Mouse (Mus musculus) testis, adult 2 months (tissue): ENCODE measurements around the gene Faap20. TPM values are rescaled to one million over a fixed set of nuclear protein-coding genes. Genes with fewer than 3 reads are reported as not detected.
"Not testable (repeated sequence)": the region's sequence is repeated elsewhere in the genome, so short reads cannot be mapped to it uniquely, and the experiment has no call there.

Experiments
- H3K27ac ChIP-seq: fragments of 200-500 bp; 2 replicates; pipeline ENCODE4 v1.5.1; 2012; ENCODE audit warnings: low read depth, low read length; ENCODE audit not compliant: control insufficient read depth, insufficient read depth
- H3K27me3 ChIP-seq: fragments of 200-500 bp; 2 replicates; pipeline ENCODE4 v1.6.1; 2012; ENCODE audit warnings: mild to moderate bottlenecking, low read length, moderate library complexity; ENCODE audit not compliant: control insufficient read depth, insufficient read depth
- H3K36me3 ChIP-seq: fragments of 200-500 bp; 2 replicates; pipeline ENCODE4 v1.6.1; 2012; ENCODE audit warnings: mild to moderate bottlenecking, low read length; ENCODE audit not compliant: control insufficient read depth, insufficient read depth
- H3K4me1 ChIP-seq: fragments of 200-500 bp; 2 replicates; pipeline ENCODE4 v1.6.1; 2012; ENCODE audit warnings: low read length; ENCODE audit not compliant: control insufficient read depth, insufficient read depth
- H3K4me3 ChIP-seq: fragments of 200-500 bp; 2 replicates; pipeline ENCODE4 v1.5.1; 2012; ENCODE audit warnings: low read depth, mild to moderate bottlenecking, low read length, moderate library complexity, mixed read lengths; ENCODE audit not compliant: control insufficient read depth
- CTCF ChIP-seq: fragments of 200-500 bp; IDR thresholded peaks from 2 replicates; pipeline ENCODE4 v1.5.1; 2012; ENCODE audit warnings: low read depth, mild to moderate bottlenecking, inconsistent platforms, low read length, moderate library complexity; ENCODE audit not compliant: control insufficient read depth, insufficient read depth, insufficient replicate concordance
- POLR2A ChIP-seq: fragments of 200-500 bp; IDR thresholded peaks from 2 replicates; pipeline ENCODE4 v1.6.1; 2012; ENCODE audit warnings: low read depth, mild to moderate bottlenecking, inconsistent platforms, low read length, moderate library complexity; ENCODE audit not compliant: control insufficient read depth
- polyA plus RNA-seq: library from polyadenylated mRNA; depleted of rRNA; stranded (reverse); fragments of >200 nt; gene quantifications from 2 replicates; pipeline ENCODE4 v1.2.3, GENCODE M21; 2012

The Faap20 gene
- polyA plus RNA-seq, 1 experiment = 12.4 TPM

DNA sequence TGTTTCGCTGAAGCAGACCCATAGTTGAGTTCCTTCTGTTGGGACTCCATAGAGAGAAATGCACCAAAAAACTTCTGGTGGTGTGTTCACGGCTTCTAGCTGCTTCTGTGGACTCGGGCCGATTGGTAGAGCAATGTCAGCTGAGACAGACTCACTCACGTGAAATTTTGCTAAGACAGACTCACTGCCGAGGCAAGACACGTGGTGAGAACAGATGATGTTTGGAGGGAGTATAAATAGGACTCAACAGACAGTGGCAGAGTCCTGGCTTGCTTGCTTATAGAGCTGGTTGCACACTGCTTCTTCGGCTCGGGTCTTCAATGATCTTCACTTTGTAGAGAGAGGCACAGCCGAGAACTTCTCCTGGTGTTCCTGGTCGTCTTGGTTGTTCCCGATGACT, 6.4 kb upstream of the Faap20 start:
- Histone ChIP-seq H3K4me3 (no peak overlapping the region), H3K27me3 (no peaks in the 10 kb centered on the region), H3K36me3 (no peaks in the 10 kb centered on the region), H3K27ac (no peak overlapping the region), H3K4me1 (no peaks in the 10 kb centered on the region; the same call in 1 of the 2 replicates)
- TF ChIP-seq POLR2A (no peak), CTCF (no peak)

DNA sequence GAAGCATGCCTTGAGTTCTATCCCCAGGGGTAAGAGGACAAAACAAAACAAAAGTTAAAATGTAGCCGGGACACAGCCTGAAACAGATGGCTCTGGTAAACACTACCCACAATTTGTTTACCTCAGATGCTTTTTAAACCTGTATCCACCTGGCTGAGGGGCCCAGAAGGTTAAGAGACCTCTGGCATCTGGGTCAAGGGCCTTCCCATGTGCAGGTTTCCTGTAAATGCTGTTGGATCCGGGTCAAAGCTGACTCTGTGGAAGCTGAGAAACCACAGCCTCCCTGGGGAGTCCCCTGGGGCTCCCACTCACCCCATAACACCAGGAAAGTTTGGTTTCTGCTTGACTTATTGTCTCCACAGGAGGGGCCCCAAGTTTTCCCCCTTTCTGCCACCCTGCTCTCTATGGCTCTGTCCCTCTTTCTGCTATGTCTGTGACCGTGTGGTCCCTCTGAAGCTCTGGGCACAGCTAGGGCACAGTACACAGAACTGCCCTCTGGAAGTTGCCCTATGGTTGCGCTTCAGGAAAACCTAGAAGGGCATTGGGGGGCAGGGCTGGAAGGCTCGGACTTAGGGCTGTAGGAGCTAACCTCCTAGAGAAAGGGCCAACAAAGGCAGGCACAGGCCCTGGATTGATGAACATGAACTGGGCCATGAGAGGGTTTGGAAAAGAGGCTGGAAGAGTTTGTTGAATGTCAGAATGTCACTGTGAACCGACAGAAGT, 3.7 kb upstream of the Faap20 start:
- TF ChIP-seq POLR2A = no peak
- TF ChIP-seq CTCF = no peak
- Histone ChIP-seq H3K27ac (no peak overlapping the region), H3K27me3 (no peaks in the 10 kb centered on the region), H3K36me3 (no peaks in the 10 kb centered on the region), H3K4me1 (peaks cover 5% of the 10 kb centered on the region), H3K4me3 (no peak overlapping the region)

DNA sequence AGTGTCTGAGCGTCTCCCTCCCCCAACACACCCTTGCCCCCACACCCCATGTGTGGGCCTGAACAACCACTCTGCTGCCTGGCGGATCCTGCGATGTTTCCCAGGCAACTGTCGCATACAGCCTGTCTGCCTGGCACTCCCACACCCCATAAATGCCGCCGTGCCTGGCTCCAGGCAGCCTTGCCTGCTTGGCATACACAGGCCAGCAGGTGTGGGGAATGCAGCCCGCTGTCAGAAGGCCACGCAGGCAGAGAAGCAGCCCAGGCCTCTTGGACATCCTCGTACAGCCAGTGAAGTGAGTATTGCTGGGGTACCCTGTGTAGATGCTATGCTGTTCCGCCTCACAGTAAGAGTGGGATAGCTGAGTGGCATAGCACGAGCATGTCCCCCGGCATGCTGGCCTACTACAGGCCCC, 2.9 kb upstream of the Faap20 start:
- TF ChIP-seq CTCF (no peak), POLR2A (no peak)
- H3K4me1 ChIP-seq = peaks cover 5% of the 10 kb centered on the region
- H3K27me3 ChIP-seq = no peaks in the 10 kb centered on the region
- H3K4me3 ChIP-seq = no peak overlapping the region
- H3K36me3 ChIP-seq = no peaks in the 10 kb centered on the region
- no peak overlapping the region for H3K27ac ChIP-seq

DNA sequence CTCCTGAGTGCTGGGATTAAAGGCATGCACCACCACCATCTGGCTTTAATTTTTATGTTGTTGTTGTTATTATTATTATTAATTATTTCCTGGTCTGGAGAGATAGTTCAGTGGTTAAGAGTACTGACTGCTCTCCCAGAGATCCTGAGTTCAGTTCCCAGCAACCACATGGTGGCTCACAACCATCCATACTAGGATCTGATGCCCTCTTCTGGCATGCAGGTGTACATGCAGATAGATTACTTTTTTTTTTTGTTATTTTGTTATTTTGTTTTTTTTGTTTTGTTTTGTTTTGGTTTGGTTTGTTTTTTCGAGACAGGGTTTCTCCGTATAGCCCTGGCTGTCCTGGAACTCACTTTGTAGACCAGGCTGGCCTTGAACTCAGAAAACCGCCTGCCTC, 1.5 kb upstream of the Faap20 start:
- not testable (repeated sequence) for H3K27ac ChIP-seq, H3K27me3 ChIP-seq, H3K4me1 ChIP-seq, H3K36me3 ChIP-seq, H3K4me3 ChIP-seq

DNA sequence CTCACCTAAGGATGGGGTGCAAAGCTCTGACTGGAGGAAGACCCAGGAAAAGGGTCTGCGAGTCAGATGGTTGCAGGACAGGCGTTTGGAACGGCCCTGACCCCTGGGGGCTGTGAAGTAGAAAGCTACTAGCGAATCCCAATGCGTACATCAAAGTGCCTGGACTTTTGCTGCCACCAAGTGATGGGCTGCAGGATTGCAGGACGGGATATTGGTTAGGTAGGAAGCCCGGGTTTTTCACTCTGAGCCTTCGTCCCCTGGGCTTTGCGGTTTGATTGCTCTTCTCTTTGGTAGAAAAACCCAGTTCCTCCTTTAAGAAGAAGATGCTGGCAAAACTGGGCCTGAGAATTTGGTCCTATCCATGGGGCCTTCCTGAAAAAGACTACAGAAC, 350 bp upstream of the Faap20 start:
- TF ChIP-seq CTCF (peak; percentile 80; the same call in 1 of the 2 replicates), POLR2A (no peak)
- Histone ChIP-seq H3K4me3 (peak overlapping the region; percentile 85), H3K36me3 (no peaks in the 10 kb centered on the region), H3K27me3 (no peaks in the 10 kb centered on the region), H3K27ac (peak overlapping the region; percentile 51), H3K4me1 (peaks cover 5% of the 10 kb centered on the region)

DNA sequence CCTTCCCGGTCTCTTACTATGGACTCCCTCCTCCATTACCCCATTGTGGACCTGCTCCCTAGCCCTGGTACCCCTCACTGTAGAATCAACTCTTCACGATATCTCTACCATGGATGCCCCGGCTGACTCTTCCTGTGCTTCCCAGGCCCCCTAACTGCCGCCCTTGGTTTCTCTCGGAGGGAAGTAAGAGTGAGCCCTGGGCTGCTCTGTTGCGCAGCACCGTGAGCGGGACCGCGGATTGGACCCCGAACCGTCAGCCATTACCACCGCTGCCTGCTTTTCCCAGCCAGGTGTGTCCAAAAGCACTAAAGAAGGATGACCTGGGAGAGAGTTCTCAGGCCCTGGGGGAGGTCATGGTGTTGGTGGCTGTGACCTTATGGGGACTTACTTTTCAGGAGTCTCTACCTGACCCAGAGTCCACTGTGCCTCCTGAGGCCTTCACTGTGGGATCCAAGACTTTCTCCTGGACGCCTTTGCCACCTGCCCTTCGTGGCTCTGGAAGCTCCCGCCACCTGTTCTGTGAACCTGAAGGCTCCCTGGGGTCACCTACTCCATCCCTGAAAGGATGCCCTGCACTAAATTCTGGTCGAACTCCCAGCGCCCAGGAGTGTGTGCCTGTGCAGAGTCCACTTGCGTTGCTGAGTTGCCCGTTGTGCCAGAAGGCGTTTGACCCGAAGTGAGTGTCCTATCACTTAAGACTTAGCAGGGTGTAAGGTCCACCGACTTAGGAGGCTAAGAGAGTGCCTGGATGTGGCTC, 937 bp downstream of the Faap20 start:
- TF ChIP-seq POLR2A (no peak), CTCF (no peak)
- H3K4me3 ChIP-seq = peak overlapping the region; percentile 85
- no peaks in the 10 kb centered on the region for H3K27me3 ChIP-seq
- H3K4me1 ChIP-seq = peaks cover 5% of the 10 kb centered on the region
- H3K36me3 ChIP-seq = no peaks in the 10 kb centered on the region
- H3K27ac ChIP-seq = peak overlapping the region; percentile 3; the same call in 1 of the 2 replicates

DNA sequence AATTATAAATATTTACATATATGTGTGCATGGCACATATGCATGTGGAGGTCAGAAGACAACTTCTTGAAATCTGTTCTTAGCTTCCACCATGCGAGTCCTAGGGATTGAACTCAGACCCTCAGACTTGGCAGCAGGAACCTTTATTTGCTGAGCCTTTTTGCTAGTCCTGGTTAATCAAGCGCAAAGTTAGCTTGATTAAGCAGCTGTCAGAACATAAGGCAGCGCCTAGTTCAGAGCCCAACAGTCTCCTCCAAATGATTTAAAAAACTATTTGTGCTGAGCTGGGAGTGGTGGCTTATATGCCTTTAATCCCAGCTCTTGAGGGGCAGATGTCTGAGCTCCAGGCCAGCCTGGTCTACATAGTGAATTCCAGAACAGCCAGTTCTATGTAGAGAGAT, 1.5 kb downstream of the Faap20 start:
- H3K36me3 ChIP-seq = no peaks in the 10 kb centered on the region
- no peaks in the 10 kb centered on the region for H3K27me3 ChIP-seq
- peaks cover 5% of the 10 kb centered on the region for H3K4me1 ChIP-seq
- H3K27ac ChIP-seq = no peak overlapping the region
- TF ChIP-seq POLR2A (no peak), CTCF (no peak)
- H3K4me3 ChIP-seq = no peak overlapping the region

DNA sequence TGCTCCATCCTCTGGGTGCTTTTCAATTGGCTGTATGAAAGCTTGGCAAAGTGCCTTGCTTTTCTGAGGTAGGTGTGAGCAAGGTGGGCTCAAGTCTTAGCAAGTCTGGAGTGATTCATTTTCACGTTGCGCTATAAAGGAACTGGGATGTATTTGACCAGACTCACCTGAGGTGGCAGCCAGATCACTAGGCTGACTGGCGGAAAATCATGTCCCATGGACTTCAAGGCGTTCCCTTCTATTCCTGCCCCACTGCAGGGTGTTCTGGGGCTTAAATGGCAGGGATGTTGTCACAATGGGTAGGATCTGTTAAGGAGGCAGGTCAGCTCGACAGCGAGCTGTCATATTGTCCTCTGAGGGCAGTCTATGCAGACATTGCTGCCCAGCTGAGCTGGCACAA, 2.7 kb downstream of the Faap20 start:
- H3K4me3 ChIP-seq = no peak overlapping the region

More for the DNA sequence above, 2.7 kb downstream of the Faap20 start:
- Histone ChIP-seq H3K36me3 (no peaks in the 10 kb centered on the region), H3K27ac (no peak overlapping the region), H3K4me1 (peaks cover 5% of the 10 kb centered on the region), H3K27me3 (no peaks in the 10 kb centered on the region)
- TF ChIP-seq POLR2A (no peak), CTCF (no peak)
